Mouse (Mus musculus) myocyte (in vitro differentiated cells): ENCODE results near the gene Cox6b2.

Experiments
- E2F4 ChIP-seq: IDR thresholded peaks from one replicate; pipeline ENCODE4 v1.6.1; 2011; ENCODE audit warnings: mild to moderate bottlenecking, control low read depth, moderate library complexity; ENCODE audit not compliant: insufficient read depth
- MYOD1 ChIP-seq, 3 experiments: IDR thresholded peaks; one replicate each; pipeline ENCODE4 v1.6.1; 2011; ENCODE audit warnings: control low read depth in 2 of 3, low read depth in 2 of 3, mild to moderate bottlenecking in 2 of 3, moderate library complexity in 1 of 3; ENCODE audit not compliant: insufficient read length in 2 of 3, control insufficient read depth in 1 of 3
- MYOG ChIP-seq, 3 experiments: IDR thresholded peaks; one replicate each; pipeline ENCODE4 v1.6.1; 2011; ENCODE audit warnings: control low read depth in 2 of 3, low read depth in 2 of 3, mild to moderate bottlenecking in 2 of 3; ENCODE audit not compliant: insufficient read length in 2 of 3, control insufficient read depth in 1 of 3, insufficient read depth in 1 of 3
- POLR2A ChIP-seq: IDR thresholded peaks from one replicate; pipeline ENCODE4 v1.6.1; 2011; ENCODE audit warnings: low read depth, mild to moderate bottlenecking, control low read depth, moderate library complexity; ENCODE audit not compliant: insufficient read length
- POLR2AphosphoS2 ChIP-seq: IDR thresholded peaks from one replicate; pipeline ENCODE4 v1.6.1; 2011; ENCODE audit warnings: low read depth, control low read depth; ENCODE audit not compliant: insufficient read length
- REST ChIP-seq: IDR thresholded peaks from one replicate; pipeline ENCODE4 v1.6.1; 2011; ENCODE audit warnings: mild to moderate bottlenecking, control low read depth, moderate library complexity; ENCODE audit not compliant: insufficient read depth, insufficient read length
- USF1 ChIP-seq: IDR thresholded peaks from one replicate; pipeline ENCODE4 v1.6.1; 2011; ENCODE audit warnings: low read depth, mild to moderate bottlenecking, control low read depth, moderate library complexity

DNA sequence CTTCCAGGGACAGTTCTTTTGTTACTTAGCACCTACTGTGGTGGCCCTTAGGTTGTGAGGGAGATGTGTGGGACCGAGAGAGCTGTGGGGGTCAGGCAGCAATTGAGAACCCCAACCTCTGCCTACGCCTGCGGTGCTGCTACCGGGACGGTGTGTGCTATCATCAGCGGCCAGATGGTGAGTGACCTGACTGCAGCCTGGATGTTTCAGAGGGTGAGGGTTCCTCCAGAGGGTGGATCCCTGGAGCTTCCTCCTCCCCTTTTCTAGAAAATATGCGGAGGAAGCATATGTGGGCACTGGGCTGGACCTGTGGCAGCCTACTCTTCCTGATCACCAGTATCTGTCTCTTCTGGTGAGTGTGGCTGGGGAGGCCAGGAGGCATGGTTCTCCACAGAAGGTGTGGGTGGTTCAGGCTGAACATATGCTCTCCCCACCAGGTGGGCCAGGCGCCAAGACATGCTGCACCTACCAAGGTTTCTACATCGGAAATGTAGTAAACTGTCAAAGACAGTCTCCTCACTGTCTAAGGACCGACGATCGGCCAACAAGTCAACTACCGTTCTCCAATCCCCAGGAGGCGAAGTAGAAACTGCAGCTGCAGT, 30.9 kb upstream of the Cox6b2 start:
- no peak for TF ChIP-seq POLR2A
- no peak for TF ChIP-seq MYOG (IDR thresholded peaks at IDR 0.05; ENCODE audit: control insufficient read depth in 1 of 3, insufficient read depth in 1 of 3, insufficient read length in 2 of 3, low read depth in 2 of 3)
- no peak for TF ChIP-seq USF1
- TF ChIP-seq E2F4 = no peak
- TF ChIP-seq REST = no peak
- TF ChIP-seq POLR2AphosphoS2 = no peak
- TF ChIP-seq MYOD1 (IDR thresholded peaks at IDR 0.05; ENCODE audit: control insufficient read depth in 1 of 3, insufficient read length in 2 of 3, low read depth in 2 of 3) = no peak
